Mouse (Mus musculus): ENCODE data around the gene Smn1. TPM values are rescaled to one million over a fixed set of nuclear protein-coding genes. Genes with fewer than 3 reads are reported as not detected.
"Not testable (repeated sequence)": the region's sequence is repeated elsewhere in the genome, so short reads cannot be mapped to it uniquely, and the experiment has no call there.

Smn1 gene
- total RNA-seq (2021) = 36.4 and 39.7 TPM in 2 replicates
- long read RNA-seq, transcript Smn1-201 (9 exons, 1,222 nt) = major isoform, 10 of 12 reads
- long read RNA-seq, partial matches to known transcripts = 0 of 12 reads
- long read RNA-seq, other reads (novel, unspliced or antisense) = 2 of 12 reads

- DNase-seq = peak; percentile 93
These were observed at the start of gene Smn1 for GRCm38 (mm10) chr13:100124423-100125257. Gene Smn1, plus strand, starts transcription at chr13:100124852.

GRCm38 (mm10) chr13:100098808-100099207 lies 25.8 kb upstream of the Smn1 start:
- DNase-seq = no peak

- no peak for DNase-seq
These were observed 21.5 kb upstream of the Smn1 start for GRCm38 (mm10) chr13:100103052-100103658.

- DNase-seq = peak; percentile 95
These were observed 20.9 kb upstream of the Smn1 start, which contains the start of gene Bdp1 for GRCm38 (mm10) chr13:100103748-100104254. Gene Bdp1, minus strand, starts transcription at chr13:100104070.

GRCm38 (mm10) chr13:100107652-100108472 lies 16.8 kb upstream of the Smn1 start, which contains the start of gene Serf1:
Gene Serf1, plus strand, starts transcription at chr13:100108012.
- DNase-seq = peak; percentile 88

GRCm38 (mm10) chr13:100112218-100112972 lies 12.3 kb upstream of the Smn1 start:
- DNase-seq = no peak

GRCm38 (mm10) chr13:100123970-100124369 lies 682 bp upstream of the Smn1 start:
- DNase-seq = no peak

- no peak for DNase-seq
These were observed 599 bp downstream of the Smn1 start for GRCm38 (mm10) chr13:100125258-100125643.

GRCm38 (mm10) chr13:100141646-100142314 lies 17.1 kb downstream of the Smn1 start:
- no peak for DNase-seq

- no peak for DNase-seq
These were observed 28.0 kb downstream of the Smn1 start for GRCm38 (mm10) chr13:100152659-100153058.

- DNase-seq = no peak
These were observed 32.0 kb downstream of the Smn1 start for GRCm38 (mm10) chr13:100156624-100157023.

- DNase-seq = not testable (repeated sequence)
These were observed 36.7 kb downstream of the Smn1 start for GRCm38 (mm10) chr13:100161171-100161870.

- not testable (repeated sequence) for DNase-seq
These were observed 37.8 kb downstream of the Smn1 start for GRCm38 (mm10) chr13:100162467-100162866.

GRCm38 (mm10) chr13:100166378-100166777 lies 41.7 kb downstream of the Smn1 start:
- not testable (repeated sequence) for DNase-seq

GRCm38 (mm10) chr13:100174360-100174759 lies 49.7 kb downstream of the Smn1 start:
- not testable (repeated sequence) for DNase-seq

- not testable (repeated sequence) for DNase-seq
These were observed 58.5 kb downstream of the Smn1 start for GRCm38 (mm10) chr13:100183111-100183510.
